Mouse (Mus musculus): ENCODE measurements around the gene Olfr683. TPM values are rescaled to one million over a fixed set of nuclear protein-coding genes. Genes with fewer than 3 reads are reported as not detected.
"Not testable (repeated sequence)": the region's sequence is repeated elsewhere in the genome, so short reads cannot be mapped to it uniquely, and the experiment has no call there.

Olfr683 gene
- total RNA-seq (2021): not detected
- long read RNA-seq, experiment 1: 0 reads
- long read RNA-seq, experiment 2: 0 reads

DNA sequence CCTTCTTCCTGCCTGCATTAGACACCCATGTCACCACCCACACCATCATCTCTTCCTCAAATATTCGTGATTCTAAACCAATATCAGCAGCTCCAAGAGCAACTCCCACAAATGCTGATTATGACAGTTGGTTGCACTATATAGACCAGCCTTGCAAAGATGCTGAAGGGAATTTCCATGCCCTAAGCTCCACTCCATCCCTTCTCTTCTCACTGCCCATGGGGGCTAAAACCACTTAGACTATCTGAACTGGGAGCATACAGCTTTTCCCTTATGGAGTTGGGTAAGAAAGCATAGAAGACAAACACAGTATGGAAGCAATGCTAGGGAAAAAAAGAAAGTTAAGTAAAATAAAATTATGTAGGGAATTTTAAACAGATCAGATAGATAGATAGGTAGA is at the start of gene Olfr683:
TSS of gene Olfr683 (minus strand) at position 101 of the 400 bp plus-strand sequence.
- DNase-seq (ENCODE audit: low spot score): no peak

DNA sequence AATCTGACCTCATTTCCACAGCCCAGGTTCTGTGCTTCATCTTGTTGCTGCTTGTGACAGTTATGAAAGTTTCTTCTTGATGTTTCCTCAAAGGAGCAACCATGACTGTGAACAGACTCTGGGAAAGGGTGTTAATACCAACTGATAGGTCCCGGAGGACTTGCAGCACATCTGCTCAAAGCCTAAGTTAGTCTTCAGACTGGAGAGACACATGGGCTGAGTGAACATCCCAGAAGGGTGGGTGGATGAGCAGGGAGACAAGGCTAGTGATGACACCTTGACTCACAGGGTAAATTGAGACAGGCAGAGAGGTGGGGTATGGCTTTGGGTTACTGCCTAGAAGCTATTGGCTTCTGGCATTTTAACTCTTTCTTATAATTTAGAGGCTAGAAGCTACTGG is 39.1 kb upstream of the Olfr683 start, which contains the start of gene Olfr685:
TSS of gene Olfr685 (minus strand) at position 101 of the 400 bp plus-strand sequence.
- no peak for DNase-seq (ENCODE audit: low spot score)

DNA sequence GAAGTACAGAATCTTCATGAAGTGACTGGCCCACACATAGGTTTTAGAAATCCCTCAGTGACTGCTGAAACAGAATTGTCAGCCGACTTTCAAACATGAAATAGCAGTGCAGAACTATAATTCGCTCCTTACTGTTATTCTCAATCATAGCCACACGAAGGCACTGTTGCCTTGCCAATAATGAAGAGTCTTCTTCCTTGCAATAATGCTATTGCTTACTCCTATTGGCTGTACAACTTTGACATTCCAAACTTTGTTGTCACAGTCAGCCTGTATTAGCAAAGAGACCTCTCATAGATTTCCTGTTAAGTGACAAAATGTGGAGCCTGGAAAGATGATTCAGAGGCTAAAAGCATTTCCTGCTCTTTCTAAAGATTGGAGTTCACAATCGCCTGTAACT is 24.0 kb upstream of the Olfr683 start:
- no peak for DNase-seq (ENCODE audit: low spot score)

GRCm38 (mm10) chr7:105163553-105163952 is 16.7 kb upstream of the Olfr683 start, which contains the start of gene Olfr684:
Gene Olfr684 (minus strand): TSS chr7:105163653.
- no peak for DNase-seq (ENCODE audit: low spot score)

- DNase-seq (ENCODE audit: low spot score): no peak
Measured at GRCm38 (mm10) chr7:105141275-105141674, 5.5 kb downstream of the Olfr683 start.

GRCm38 (mm10) chr7:105116536-105116935 is 30.3 kb downstream of the Olfr683 start, which contains the start of gene Olfr681:
Gene Olfr681 (plus strand): TSS chr7:105116836.
- DNase-seq (ENCODE audit: low spot score): no peak

DNA sequence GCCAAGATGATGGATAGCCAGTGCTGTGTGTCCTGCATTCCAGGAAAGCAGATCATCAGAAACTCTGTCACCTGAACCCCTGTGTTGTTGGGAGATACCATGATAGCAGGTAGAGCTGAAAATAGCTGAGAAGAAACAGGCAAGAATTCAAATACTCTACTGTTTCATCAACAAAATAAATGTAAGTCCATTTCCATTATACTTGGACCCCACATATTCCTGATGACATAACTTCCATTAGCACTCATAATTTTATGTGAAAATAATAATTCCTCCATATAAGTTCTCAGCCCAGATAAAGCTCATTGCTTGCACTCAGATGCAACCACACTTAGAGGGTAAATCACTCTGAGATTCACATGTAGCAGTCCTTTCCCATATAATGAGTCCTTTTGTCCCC is 54.1 kb downstream of the Olfr683 start, which contains the start of gene Olfr680-ps1:
TSS of gene Olfr680-ps1 (minus strand) at position 101 of the 400 bp plus-strand sequence.
- DNase-seq (ENCODE audit: low spot score): not testable (repeated sequence)

Other genes with a start within 250 kb of the Olfr683 start
- gene Olfr667, start 225.5 kb downstream of the Olfr683 start, total RNA-seq (2021): not detected
- not detected for gene Olfr668, start 219.0 kb downstream of the Olfr683 start, total RNA-seq (2021)
- gene Olfr669, start 212.8 kb downstream of the Olfr683 start, total RNA-seq (2021): not detected
- not detected for gene Olfr670, start 184.4 kb downstream of the Olfr683 start, total RNA-seq (2021)
- not detected for gene Olfr671, start 167.9 kb downstream of the Olfr683 start, total RNA-seq (2021)
- gene Olfr672, start 145.0 kb downstream of the Olfr683 start, total RNA-seq (2021): not detected
- gene Olfr675, start 118.6 kb downstream of the Olfr683 start, total RNA-seq (2021): not detected
- not detected for gene Olfr676, start 114.3 kb downstream of the Olfr683 start, total RNA-seq (2021)
- not detected for gene Olfr677, start 95.6 kb downstream of the Olfr683 start, total RNA-seq (2021)
- not detected for gene Olfr678, start 82.5 kb downstream of the Olfr683 start, total RNA-seq (2021)
- not detected for gene Olfr679, start 65.8 kb downstream of the Olfr683 start, total RNA-seq (2021)
- not detected for gene Olfr680-ps1, start 54.2 kb downstream of the Olfr683 start, total RNA-seq (2021)
- not detected for gene Olfr681, start 30.2 kb downstream of the Olfr683 start, total RNA-seq (2021)
- not detected for gene Olfr684, start 16.6 kb upstream of the Olfr683 start, total RNA-seq (2021)
- not detected for gene Olfr685, start 39.0 kb upstream of the Olfr683 start, total RNA-seq (2021)
- not detected for gene Olfr686, start 60.5 kb upstream of the Olfr683 start, total RNA-seq (2021)
- not detected for gene Olfr688, start 141.1 kb upstream of the Olfr683 start, total RNA-seq (2021)
- not detected for gene Olfr689, start 164.2 kb upstream of the Olfr683 start, total RNA-seq (2021)
- gene Olfr690, start 187.1 kb upstream of the Olfr683 start, total RNA-seq (2021): not detected
- gene Olfr691, start 195.3 kb upstream of the Olfr683 start, total RNA-seq (2021): not detected
- not detected for gene Olfr692, start 221.2 kb upstream of the Olfr683 start, total RNA-seq (2021)
- gene Gm5901, start 228.0 kb upstream of the Olfr683 start, total RNA-seq (2021): not detected

Data from gastrocnemius, adult 18-20 months (tissue).